In genomic region chr1:163443832-163444231, GRCm38 (mm10) we compare ENCODE assay signal across 10 mouse cellular contexts. TPM values are rescaled to one million over a fixed set of nuclear protein-coding genes. Genes with fewer than 3 reads are reported as not detected.
DNase-seq lines count a peak whose midpoint lies in the region; ATAC-seq lines count a peak whose summit lies in the region.
"Had no signal": no experiment of that assay in that cellular context is flagged by ENCODE, and none has a peak within 500 bp of the region (broad histone marks: within the 10 kb centered on the region; RNA-seq: fewer than 3 reads in every experiment).

No protein-coding gene starts in this region.

- DNase-seq in hindbrain, embryonic 10.5 days (ENCODE audit: low spot score) = peak; percentile 20
- peak; percentile 14 to 17 for DNase-seq in kidney, adult 8-10 months
- DNase-seq in lung, postnatal 14 days = peak; percentile 23
- no peak for DNase-seq in testis, postnatal 10 days (ENCODE audit: low spot score)
- no peak for DNase-seq in right cerebral cortex, postnatal 14 days
- DNase-seq: cerebellum, adult 11 months had no signal

- no peaks in the 10 kb centered on the region for H3K27me3 ChIP-seq in hindbrain, embryonic 10.5 days (ENCODE audit: insufficient read depth, poor library complexity, severe bottlenecking)
- no peaks in the 10 kb centered on the region for H3K27me3 ChIP-seq in hindbrain, embryonic 16.5 days (replicated peaks; ENCODE audit: control insufficient read depth, insufficient read depth, low read length)
- H3K27me3 ChIP-seq in embryonic facial prominence, embryonic 12.5 days = no peaks in the 10 kb centered on the region
- no peaks in the 10 kb centered on the region for H3K27me3 ChIP-seq in midbrain, embryonic 16.5 days (ENCODE audit: control insufficient read depth, insufficient read depth, low read depth, low read length)
- H3K27me3 ChIP-seq: liver, embryonic 15.5 days had no signal

- H3K9me3 ChIP-seq in hindbrain, embryonic 10.5 days = no peaks in the 10 kb centered on the region
- no peaks in the 10 kb centered on the region for H3K9me3 ChIP-seq in hindbrain, embryonic 16.5 days (ENCODE audit: control insufficient read depth, low read length)
- H3K9me3 ChIP-seq in embryonic facial prominence, embryonic 12.5 days = no peaks in the 10 kb centered on the region
- H3K9me3 ChIP-seq in midbrain, embryonic 16.5 days (replicated peaks; ENCODE audit: control insufficient read depth, low read length, poor library complexity, severe bottlenecking) = no peaks in the 10 kb centered on the region
- H3K9me3 ChIP-seq: liver, embryonic 15.5 days had no signal

- no peak overlapping the region for H3K9ac ChIP-seq in hindbrain, embryonic 16.5 days (ENCODE audit: low read depth, low read length)
- H3K9ac ChIP-seq in embryonic facial prominence, embryonic 12.5 days = no peak overlapping the region
- no peak overlapping the region for H3K9ac ChIP-seq in midbrain, embryonic 16.5 days (ENCODE audit: low read depth, low read length)
- H3K9ac ChIP-seq: liver, embryonic 15.5 days had no signal

- no peak for ATAC-seq in hindbrain, embryonic 16.5 days
- 0 out of 2 replicates have a peak, but pooled peaks have one; percentile 47 for ATAC-seq in embryonic facial prominence, embryonic 12.5 days (ENCODE audit: insufficient number of reproducible peaks, insufficient read depth, low FRiP score, low TSS enrichment)
- ATAC-seq in midbrain, embryonic 16.5 days = no peak

- H3K4me3 ChIP-seq in hindbrain, embryonic 10.5 days = no peak overlapping the region
- H3K4me3 ChIP-seq in hindbrain, embryonic 16.5 days (ENCODE audit: low read length) = no peak overlapping the region
- no peak overlapping the region for H3K4me3 ChIP-seq in embryonic facial prominence, embryonic 12.5 days
- no peak overlapping the region for H3K4me3 ChIP-seq in midbrain, embryonic 16.5 days (ENCODE audit: low read depth, low read length)
- H3K4me3 ChIP-seq: liver, embryonic 15.5 days had no signal

- no peak overlapping the region for H3K27ac ChIP-seq in hindbrain, embryonic 10.5 days
- H3K27ac ChIP-seq in hindbrain, embryonic 16.5 days (ENCODE audit: low read depth, low read length) = no peak overlapping the region
- H3K27ac ChIP-seq in embryonic facial prominence, embryonic 12.5 days = no peak overlapping the region
- H3K27ac ChIP-seq in midbrain, embryonic 16.5 days (ENCODE audit: low read length) = no peak overlapping the region
- H3K27ac ChIP-seq: liver, embryonic 15.5 days had no signal

- H3K36me3 ChIP-seq in hindbrain, embryonic 10.5 days = no peaks in the 10 kb centered on the region
- no peaks in the 10 kb centered on the region for H3K36me3 ChIP-seq in hindbrain, embryonic 16.5 days (ENCODE audit: control insufficient read depth, insufficient read depth, low read length)
- no peaks in the 10 kb centered on the region for H3K36me3 ChIP-seq in embryonic facial prominence, embryonic 12.5 days
- H3K36me3 ChIP-seq in midbrain, embryonic 16.5 days (ENCODE audit: control insufficient read depth, insufficient read depth, low read length) = no peaks in the 10 kb centered on the region
- H3K36me3 ChIP-seq: liver, embryonic 15.5 days had no signal

- WGBS in hindbrain, embryonic 10.5 days = 59% methylated on average over 3 of the region's 3 CpGs
- 57% methylated on average over 3 of the region's 3 CpGs for WGBS in hindbrain, embryonic 16.5 days
- 12% methylated on average over 3 of the region's 3 CpGs for WGBS in embryonic facial prominence, embryonic 12.5 days
- 54% methylated on average over 3 of the region's 3 CpGs for WGBS in midbrain, embryonic 16.5 days

- H3K4me2 ChIP-seq in hindbrain, embryonic 16.5 days (ENCODE audit: low read length) = no peak overlapping the region
- 0 out of 2 replicates have a peak overlapping the region, but pooled peaks have one; percentile 17 for H3K4me2 ChIP-seq in embryonic facial prominence, embryonic 12.5 days (replicated peaks)
- H3K4me2 ChIP-seq in midbrain, embryonic 16.5 days (ENCODE audit: low read length) = no peak overlapping the region
- H3K4me2 ChIP-seq: liver, embryonic 15.5 days had no signal

- H3K4me1 ChIP-seq in hindbrain, embryonic 10.5 days (replicated peaks) = no peaks in the 10 kb centered on the region
- no peaks in the 10 kb centered on the region for H3K4me1 ChIP-seq in hindbrain, embryonic 16.5 days (ENCODE audit: control insufficient read depth, insufficient read depth, low read depth, low read length)
- peaks cover 15% of the 10 kb centered on the region for H3K4me1 ChIP-seq in embryonic facial prominence, embryonic 12.5 days
- no peaks in the 10 kb centered on the region for H3K4me1 ChIP-seq in midbrain, embryonic 16.5 days (ENCODE audit: control insufficient read depth, insufficient read depth, low read length)
- H3K4me1 ChIP-seq: liver, embryonic 15.5 days had no signal

RNA-seq across cellular contexts. Expression of gene Gorab, which starts 40.4 kb away (rescaled TPM):
- polyA plus RNA-seq in hindbrain, embryonic 10.5 days (2016; fragmentation: Nextera tagmentation; extraction: Ambion mirVana) = 22.9 and 24.0 TPM in 2 replicates
- 19.2 and 20.5 TPM in 2 replicates for polyA plus RNA-seq in hindbrain, embryonic 16.5 days (2015; fragmentation: Nextera tagmentation; extraction: Ambion mirVana)
- 39.0 and 40.6 TPM in 2 replicates for polyA plus RNA-seq in embryonic facial prominence, embryonic 12.5 days (2016; fragmentation: Nextera tagmentation; extraction: Ambion mirVana)
- 23.4 and 23.5 TPM in 2 replicates for polyA plus RNA-seq in midbrain, embryonic 16.5 days (2015; fragmentation: Nextera tagmentation; extraction: Ambion mirVana)

Comparison
In these comparisons a context has a peak if more than half of its experiments do, and no peak if none do; other contexts are left out.
1. DNase-seq: peak in hindbrain, embryonic 10.5 days (single experiment), kidney, adult 8-10 months (2 of 2) and lung, postnatal 14 days (single experiment); none in testis, postnatal 10 days (single experiment) and right cerebral cortex, postnatal 14 days (single experiment).